In the genomic region with DNA sequence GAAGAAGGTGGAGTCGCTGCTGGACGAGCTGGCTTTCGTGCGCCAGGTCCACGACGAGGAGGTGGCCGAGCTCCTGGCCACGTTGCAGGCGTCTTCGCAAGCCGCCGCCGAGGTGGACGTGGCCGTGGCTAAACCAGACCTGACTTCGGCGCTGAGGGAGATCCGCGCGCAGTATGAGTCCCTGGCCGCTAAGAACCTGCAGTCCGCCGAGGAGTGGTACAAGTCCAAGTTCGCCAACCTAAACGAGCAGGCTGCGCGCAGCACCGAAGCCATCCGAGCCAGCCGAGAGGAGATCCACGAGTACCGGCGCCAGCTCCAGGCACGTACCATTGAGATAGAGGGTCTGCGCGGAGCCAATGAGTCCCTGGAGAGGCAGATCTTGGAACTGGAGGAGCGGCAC, we compare ENCODE assay signal across 8 mouse cellular contexts. TPM values are rescaled to one million over a fixed set of nuclear protein-coding genes. Genes with fewer than 3 reads are reported as not detected.
A peak's percentile ranks its signal among the peaks of the same experiment; 100 is the strongest.
DNase-seq lines count a peak whose midpoint lies in the region; ATAC-seq and TF ChIP-seq lines count a peak whose summit lies in the region.

No protein-coding gene starts in this region.

- intact Hi-C loops in gastrocnemius, adult 2 months (cut with DNase I), result no loop called here

- no peak overlapping the region for H3K9ac ChIP-seq in liver, embryonic 12.5 days

- ATAC-seq in liver, embryonic 12.5 days, result no peak

- peaks cover 18% of the 10 kb centered on the region for H3K4me1 ChIP-seq in liver, embryonic 12.5 days

- peaks cover 94% of the 10 kb centered on the region for H3K27me3 ChIP-seq in liver, embryonic 12.5 days (replicated peaks)

- no peak overlapping the region for H3K27ac ChIP-seq in gastrocnemius, adult 2 months
- no peak overlapping the region for H3K27ac ChIP-seq in liver, embryonic 12.5 days

- H3K36me3 ChIP-seq in liver, embryonic 12.5 days, result no peaks in the 10 kb centered on the region

- no peaks in the 10 kb centered on the region for H3K9me3 ChIP-seq in liver, embryonic 12.5 days (replicated peaks)

- TF ChIP-seq CTCF in gastrocnemius, adult 2 months (IDR thresholded peaks at IDR 0.05), result no peak

- peak overlapping the region; percentile 55 for H3K4me3 ChIP-seq in gastrocnemius, adult 2 months
- H3K4me3 ChIP-seq in liver, embryonic 12.5 days, result peak overlapping the region; percentile 34

- 6% methylated on average over 37 of the region's 37 CpGs for WGBS in liver, embryonic 12.5 days (ENCODE audit: insufficient replicate concordance)

- peak overlapping the region; percentile 58 for H3K4me2 ChIP-seq in liver, embryonic 12.5 days

- DNase-seq in gastrocnemius, adult 2 months, result no peak
- no peak for DNase-seq in gastrocnemius, postnatal 25 days
- DNase-seq in thymus, postnatal 4 days, result peak; percentile 19
- no peak for DNase-seq in thymus, adult 18-20 months
- DNase-seq in natural killer cell, adult 2 months (ENCODE audit: low spot score in 2 of 2), result no peak
- DNase-seq in spleen, adult 12 weeks (ENCODE audit: low spot score), result no peak
- no peak for DNase-seq in urinary bladder, postnatal 10 days (ENCODE audit: low spot score)

RNA-seq across cellular contexts. Expression of gene Nt5c2, which starts 0.4 kb away (rescaled TPM):
- 10 to 100 TPM in 1 of 2 experiments, 1 to 10 TPM in 1; 9.5 to 18.2 TPM for total RNA-seq in gastrocnemius, adult 2 months (2021)
- 10 to 100 TPM; 17.0 to 23.6 TPM for total RNA-seq in gastrocnemius, postnatal 25 days (2021)
- polyA plus RNA-seq in liver, embryonic 12.5 days (2016; fragmentation: Nextera tagmentation; extraction: Ambion mirVana), result 67.1 and 78.5 TPM in 2 replicates

RNA-seq across cellular contexts. Expression of gene Ina, which starts 0.9 kb away (rescaled TPM):
- total RNA-seq in gastrocnemius, adult 2 months (2021), result not detected
- not detected for total RNA-seq in gastrocnemius, postnatal 25 days (2021)
- polyA plus RNA-seq in liver, embryonic 12.5 days (2016; fragmentation: Nextera tagmentation; extraction: Ambion mirVana), result 0.11 and 0.12 TPM in 2 replicates

RNA-seq across cellular contexts. Expression of gene Pcgf6, which starts 35.3 kb away (rescaled TPM):
- 1 to 10 TPM; 4.7 to 5.3 TPM for total RNA-seq in gastrocnemius, adult 2 months (2021)
- 1 to 10 TPM; 3.4 to 4.1 TPM for total RNA-seq in gastrocnemius, postnatal 25 days (2021)
- polyA plus RNA-seq in liver, embryonic 12.5 days (2016; fragmentation: Nextera tagmentation; extraction: Ambion mirVana), result 19.0 and 20.0 TPM in 2 replicates

RNA-seq across cellular contexts. Expression of gene Taf5, which starts 52.1 kb away (rescaled TPM):
- 1 to 10 TPM; 2.5 to 3.3 TPM for total RNA-seq in gastrocnemius, adult 2 months (2021)
- 1 to 10 TPM; 2.3 to 3.1 TPM for total RNA-seq in gastrocnemius, postnatal 25 days (2021)
- 9.5 and 10.1 TPM in 2 replicates for polyA plus RNA-seq in liver, embryonic 12.5 days (2016; fragmentation: Nextera tagmentation; extraction: Ambion mirVana)
